Comparison of ENCODE assay signal across 8 mouse cellular contexts in genomic region chr5:77140108-77140507, GRCm38 (mm10). TPM values are rescaled to one million over a fixed set of nuclear protein-coding genes. Genes with fewer than 3 reads are reported as not detected.
DNase-seq lines count a peak whose midpoint lies in the region; TF ChIP-seq lines count a peak whose summit lies in the region.

No protein-coding gene starts in this region.

- TF ChIP-seq CTCF in ES-Bruce4 (IDR thresholded peaks at IDR 0.05; ENCODE audit: low read depth, low read length), result no peak

- WGBS in heart, embryonic 10.5 days, result 41% methylated on average over 6 of the region's 6 CpGs

- H3K27ac ChIP-seq in heart, embryonic 10.5 days, result peak overlapping the region; percentile 49; the same call in 1 of the 2 replicates
- no peak overlapping the region for H3K27ac ChIP-seq in ES-Bruce4 (ENCODE audit: insufficient read depth, low read length)

- no peak overlapping the region for H3K4me3 ChIP-seq in heart, embryonic 10.5 days
- H3K4me3 ChIP-seq in ES-Bruce4 (ENCODE audit: low read depth, low read length), result peak overlapping the region; percentile 28; the same call in 1 of the 2 replicates
- peak overlapping the region; percentile 80 for H3K4me3 ChIP-seq in megakaryocyte, embryonic 14.5 days (replicated peaks)

- 0 out of 2 replicates have a peak, but pooled peaks cover 3% of the 10 kb centered on the region for H3K27me3 ChIP-seq in heart, embryonic 10.5 days (ENCODE audit: insufficient read depth, poor library complexity, severe bottlenecking)
- no peaks in the 10 kb centered on the region for H3K27me3 ChIP-seq in ES-Bruce4 (ENCODE audit: control insufficient read depth, insufficient read depth, low read length, poor library complexity, severe bottlenecking)
- peaks cover 29% of the 10 kb centered on the region for H3K27me3 ChIP-seq in megakaryocyte, embryonic 14.5 days (replicated peaks)

- H3K36me3 ChIP-seq in heart, embryonic 10.5 days, result no peaks in the 10 kb centered on the region
- no peaks in the 10 kb centered on the region for H3K36me3 ChIP-seq in ES-Bruce4 (ENCODE audit: control insufficient read depth, insufficient read depth, low read length, poor library complexity, severe bottlenecking)
- H3K36me3 ChIP-seq in megakaryocyte, embryonic 14.5 days (replicated peaks; ENCODE audit: low read length), result no peaks in the 10 kb centered on the region

- peaks cover 30% of the 10 kb centered on the region for H3K4me1 ChIP-seq in heart, embryonic 10.5 days
- H3K4me1 ChIP-seq in ES-Bruce4 (ENCODE audit: control insufficient read depth, insufficient read depth, low read length), result peaks cover 2% of the 10 kb centered on the region
- peaks cover 61% of the 10 kb centered on the region for H3K4me1 ChIP-seq in megakaryocyte, embryonic 14.5 days

- TF ChIP-seq POLR2A in ES-Bruce4 (IDR thresholded peaks at IDR 0.05; ENCODE audit: insufficient read depth, low read length), result no peak

- no peak for DNase-seq in heart, embryonic 10.5 days (ENCODE audit: low spot score)
- no peak for DNase-seq in heart, postnatal 14 days
- peak; percentile 48 for DNase-seq in heart, postnatal 4 days
- no peak for DNase-seq in ovary, postnatal 10 days (ENCODE audit: low spot score)
- DNase-seq in yolk sac, embryonic 10.5 days (ENCODE audit: low spot score), result no peak
- no peak for DNase-seq in frontal cortex, adult 2 months (ENCODE audit: extremely low spot score in 1 of 2, low spot score in 1 of 2)

- H3K9ac ChIP-seq in ES-Bruce4 (ENCODE audit: low read depth, poor library complexity, severe bottlenecking), result no peak overlapping the region

- TF ChIP-seq EP300 in ES-Bruce4 (IDR thresholded peaks at IDR 0.05; ENCODE audit: insufficient read depth, low read depth, low read length), result no peak

- intact Hi-C loops in heart, postnatal 14 days (cut with DNase I), result no loop called here

- H3K9me3 ChIP-seq in heart, embryonic 10.5 days, result no peaks in the 10 kb centered on the region
- H3K9me3 ChIP-seq in ES-Bruce4 (replicated peaks; ENCODE audit: control insufficient read depth, insufficient read depth, low read length, poor library complexity, severe bottlenecking), result no peaks in the 10 kb centered on the region
- no peaks in the 10 kb centered on the region for H3K9me3 ChIP-seq in megakaryocyte, embryonic 14.5 days

RNA-seq across cellular contexts. Expression of gene Hopx, which starts 25.2 kb away (rescaled TPM):
- polyA plus RNA-seq in heart, embryonic 10.5 days (2016; fragmentation: Nextera tagmentation; extraction: Ambion mirVana), result 6.7 and 11.5 TPM in 2 replicates
- total RNA-seq in heart, postnatal 14 days (2021), result 100 to 1,000 TPM; 496 to 513 TPM
- 8.9 and 9.5 TPM in 2 replicates for polyA plus RNA-seq in ES-Bruce4 (2011; ENCODE audit: insufficient read depth, insufficient read length, low read depth, missing spikeins)
- total RNA-seq in heart, postnatal 4 days (2021), result 100 to 1,000 TPM; 432 to 451 TPM
- polyA plus RNA-seq in megakaryocyte, embryonic 14.5 days (2012; ENCODE audit: insufficient read depth, low replicate concordance), result 2.5 TPM in 1 of 2 replicates, not detected in the other
- polyA plus RNA-seq in frontal cortex, adult 2 months (2012; rRNA removed), result 75.1 and 105 TPM in 2 replicates
